ENCODE assay signal across 7 mouse cellular contexts in the genomic region with DNA sequence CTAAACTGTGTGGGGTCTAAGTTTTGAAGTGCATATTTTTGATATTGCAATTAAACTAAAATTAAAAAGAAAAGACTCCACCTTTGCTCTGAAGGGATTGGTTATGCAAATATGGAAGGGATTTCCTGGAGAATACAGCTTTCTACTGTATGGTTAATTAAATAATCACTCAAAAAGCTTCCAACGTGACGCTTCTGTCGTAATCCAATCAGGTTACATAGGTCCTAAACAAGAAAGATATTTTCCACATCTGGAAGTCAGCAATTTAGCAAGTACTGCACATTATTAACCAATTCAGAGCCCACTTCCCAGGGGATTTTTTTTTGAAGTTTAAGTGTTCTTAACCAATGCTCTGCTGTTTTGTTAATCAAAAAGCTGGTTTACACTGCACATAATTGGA. TPM values are rescaled to one million over a fixed set of nuclear protein-coding genes. Genes with fewer than 3 reads are reported as not detected.
DNase-seq lines count a peak whose midpoint lies in the region; ATAC-seq and TF ChIP-seq lines count a peak whose summit lies in the region.

No protein-coding gene starts in this region.

- peak overlapping the region; percentile 32; the same call in 1 of the 2 replicates for H3K4me2 ChIP-seq in intestine, embryonic 16.5 days (ENCODE audit: low read depth, low read length)

- H3K9ac ChIP-seq in liver, adult 2 months (ENCODE audit: low read depth, low read length) = no peak overlapping the region
- no peak overlapping the region for H3K9ac ChIP-seq in intestine, embryonic 16.5 days (ENCODE audit: low read depth, low read length)

- H3K27ac ChIP-seq in liver, adult 2 months (replicated peaks; ENCODE audit: insufficient read depth, low read depth, low read length) = peak overlapping the region; percentile 12; the same call in 1 of the 2 replicates
- peak overlapping the region; percentile 77; the same call in 1 of the 2 replicates for H3K27ac ChIP-seq in embryonic fibroblast, embryonic 13.5 days (ENCODE audit: insufficient read depth, low read length)
- peak overlapping the region; percentile 72; the same call in 1 of the 2 replicates for H3K27ac ChIP-seq in intestine, embryonic 16.5 days (ENCODE audit: low read length)
- peak overlapping the region; percentile 97 for H3K27ac ChIP-seq in olfactory bulb, adult 2 months (ENCODE audit: insufficient read depth, low read depth, low read length)

- no peaks in the 10 kb centered on the region; the same call in 1 of the 2 replicates for H3K4me1 ChIP-seq in liver, adult 2 months (ENCODE audit: control insufficient read depth, insufficient read depth, low read length)
- H3K4me1 ChIP-seq in embryonic fibroblast, embryonic 13.5 days (ENCODE audit: control insufficient read depth, insufficient read depth, low read length) = no peaks in the 10 kb centered on the region; the same call in 1 of the 2 replicates
- 0 out of 2 replicates have a peak, but pooled peaks cover 4% of the 10 kb centered on the region for H3K4me1 ChIP-seq in intestine, embryonic 16.5 days (ENCODE audit: control insufficient read depth, insufficient read depth, low read length)
- H3K4me1 ChIP-seq in olfactory bulb, adult 2 months (ENCODE audit: control insufficient read depth, insufficient read depth, low read length) = peaks cover 2% of the 10 kb centered on the region; the same call in 1 of the 2 replicates

- H3K9me3 ChIP-seq in intestine, embryonic 16.5 days (ENCODE audit: control insufficient read depth, low read length) = no peaks in the 10 kb centered on the region

- TF ChIP-seq POLR2A in liver, adult 2 months (IDR thresholded peaks at IDR 0.05; ENCODE audit: extremely low read depth, insufficient read depth, low read length) = no peak
- TF ChIP-seq POLR2A in embryonic fibroblast, embryonic 13.5 days (IDR thresholded peaks at IDR 0.05; ENCODE audit: low read depth, low read length) = no peak
- no peak for TF ChIP-seq POLR2A in olfactory bulb, adult 2 months (IDR thresholded peaks at IDR 0.05; ENCODE audit: insufficient read depth, low read depth, low read length)

- no peak overlapping the region for H3K4me3 ChIP-seq in liver, adult 2 months (ENCODE audit: insufficient read depth, low read depth, low read length)
- H3K4me3 ChIP-seq in embryonic fibroblast, embryonic 13.5 days (ENCODE audit: insufficient read depth, low read length) = no peak overlapping the region
- no peak overlapping the region for H3K4me3 ChIP-seq in intestine, embryonic 16.5 days (ENCODE audit: low read length)
- H3K4me3 ChIP-seq in olfactory bulb, adult 2 months (ENCODE audit: insufficient read depth, low read depth, low read length) = no peak overlapping the region

- peak; percentile 38 for DNase-seq in liver, adult 2 months (ENCODE audit: extremely low read depth, low read depth, low spot score)
- DNase-seq in liver = no peak
- DNase-seq in c-Kit-positive CD71-positive TER-119-positive erythroid progenitor cells, embryonic 14.5 days (ENCODE audit: low spot score) = no peak

- WGBS in liver, adult 2 months = 30% methylated on average over 3 of the region's 3 CpGs
- 35% methylated on average over 3 of the region's 3 CpGs for WGBS in intestine, embryonic 16.5 days
- WGBS in olfactory bulb, adult 2 months = 16% methylated on average over 3 of the region's 3 CpGs

- H3K27me3 ChIP-seq in liver, adult 2 months (ENCODE audit: control insufficient read depth, insufficient read depth, low read length) = peaks cover 6% of the 10 kb centered on the region; the same call in 1 of the 2 replicates
- peaks cover 19% of the 10 kb centered on the region; the same call in 1 of the 2 replicates for H3K27me3 ChIP-seq in intestine, embryonic 16.5 days (replicated peaks; ENCODE audit: control insufficient read depth, insufficient read depth, low read length)

- no peaks in the 10 kb centered on the region for H3K36me3 ChIP-seq in liver, adult 2 months (ENCODE audit: control insufficient read depth, insufficient read depth, low read length)
- H3K36me3 ChIP-seq in intestine, embryonic 16.5 days (ENCODE audit: control insufficient read depth, insufficient read depth, low read length) = no peaks in the 10 kb centered on the region

- H3K79me2 ChIP-seq in liver, adult 2 months (ENCODE audit: control insufficient read depth, insufficient read depth, low read length) = no peaks in the 10 kb centered on the region

- no peak for TF ChIP-seq CTCF in liver, adult 2 months (IDR thresholded peaks at IDR 0.05; ENCODE audit: low read depth, low read length)
- TF ChIP-seq CTCF in embryonic fibroblast, embryonic 13.5 days (IDR thresholded peaks at IDR 0.05; ENCODE audit: borderline replicate concordance, insufficient read depth, low read length) = no peak
- no peak for TF ChIP-seq CTCF in olfactory bulb, adult 2 months (IDR thresholded peaks at IDR 0.05; ENCODE audit: insufficient read depth, low read depth, low read length)

- ATAC-seq in intestine, embryonic 16.5 days = no peak
- no peak for ATAC-seq in CD4-positive, CD25-positive, alpha-beta regulatory T cell, adult 4 months

RNA-seq across cellular contexts. Expression of gene Zeb2, which starts 3.3 kb away (rescaled TPM):
- total RNA-seq in liver, adult 2 months (2014; rRNA removed) = 15.5 and 16.8 TPM in 2 replicates
- 1.7 and 4.9 TPM in 2 replicates for polyA plus RNA-seq in liver, adult 2 months (2012; rRNA removed)
- polyA plus RNA-seq in embryonic fibroblast, embryonic 13.5 days (2011; ENCODE audit: insufficient read length, low read depth, missing spikeins) = 66.5 and 73.5 TPM in 2 replicates
- polyA plus RNA-seq in intestine, embryonic 16.5 days (2015; fragmentation: Nextera tagmentation; extraction: Ambion mirVana) = 26.9 and 30.9 TPM in 2 replicates
- polyA plus RNA-seq in olfactory bulb, adult 2 months (2012; ENCODE audit: insufficient read depth, insufficient read length, low replicate concordance, missing spikeins) = 125 and 1,127 TPM in 2 replicates
- polyA plus RNA-seq in CD4-positive, CD25-positive, alpha-beta regulatory T cell, adult 4 months (2017; shearing (Covaris generic)) = 1 to 10 TPM in 1 of 2 experiments, under 1 TPM in 1; 0.71 to 2.3 TPM

Comparison
In these comparisons a context has a peak if more than half of its experiments do, and no peak if none do; other contexts are left out.
1. H3K27ac ChIP-seq: peak in every context shown above with its lines; median percentile 97 in olfactory bulb, adult 2 months; 77 in embryonic fibroblast, embryonic 13.5 days; 72 in intestine, embryonic 16.5 days; 12 in liver, adult 2 months.